Mouse (Mus musculus) MEL (cell line): ENCODE data around the gene Igf2bp1. TPM values are rescaled to one million over a fixed set of nuclear protein-coding genes. Genes with fewer than 3 reads are reported as not detected.

Source experiments
- DNase-seq: peaks from one replicate; pipeline ENCODE4 v3.0.0; 2011; ENCODE audit warnings: low read depth, low spot score
- H3K27ac ChIP-seq: 2 replicates; pipeline ENCODE4 v1.5.1; 2012; ENCODE audit warnings: low read depth, mild to moderate bottlenecking, control low read depth, low read length, moderate library complexity; ENCODE audit not compliant: control insufficient read depth
- H3K27me3 ChIP-seq, 2 experiments: fragments of 150-350 bp in 1 of 2; sonication (generic) in 1 of 2; 2 replicates each; pipeline ENCODE4 v1.6.1; 2012; ENCODE audit warnings: low read length in 2 of 2, mild to moderate bottlenecking in 2 of 2, improper control_type of control experiment in 1 of 2, moderate library complexity in 1 of 2; ENCODE audit not compliant: insufficient read depth in 2 of 2, control insufficient read depth in 1 of 2
- H3K36me3 ChIP-seq, 2 experiments: 2 replicates each; pipeline ENCODE4 v1.6.1; 2012 to 2014; ENCODE audit warnings: low read length in 2 of 2, improper control_type of control experiment in 1 of 2, inconsistent platforms in 1 of 2, mild to moderate bottlenecking in 1 of 2; ENCODE audit not compliant: insufficient read depth in 2 of 2, control insufficient read depth in 1 of 2
- H3K4me1 ChIP-seq, 2 experiments: fragments of 150-350 bp in 1 of 2; sonication (generic) in 1 of 2; 2 replicates each; pipeline ENCODE4 v1.6.1; 2012; ENCODE audit warnings: low read length in 2 of 2, improper control_type of control experiment in 1 of 2, mild to moderate bottlenecking in 1 of 2; ENCODE audit not compliant: insufficient read depth in 2 of 2, control insufficient read depth in 1 of 2
- H3K4me3 ChIP-seq, 2 experiments: fragments of 150-350 bp in 1 of 2; sonication (generic) in 1 of 2; 2 replicates each; pipeline ENCODE4 v1.5.1; 2012; ENCODE audit warnings: low read depth in 2 of 2, low read length in 2 of 2, mild to moderate bottlenecking in 2 of 2, moderate library complexity in 2 of 2, control low read depth in 1 of 2, improper control_type of control experiment in 1 of 2; ENCODE audit not compliant: control insufficient read depth in 1 of 2, insufficient read depth in 1 of 2
- H3K79me2 ChIP-seq: 2 replicates; pipeline ENCODE4 v1.6.1; 2012; ENCODE audit warnings: mild to moderate bottlenecking, low read length, moderate library complexity; ENCODE audit not compliant: control insufficient read depth, poor library complexity, insufficient read depth
- H3K9ac ChIP-seq: 2 replicates; pipeline ENCODE4 v1.6.1; 2012; ENCODE audit warnings: low read depth, mild to moderate bottlenecking, control low read depth, low read length, moderate library complexity; ENCODE audit not compliant: control insufficient read depth, poor library complexity, severe bottlenecking
- H3K9me3 ChIP-seq: fragments of 150-350 bp; sonication (generic); replicated peaks from 2 replicates; pipeline ENCODE4 v1.6.1; 2012; ENCODE audit warnings: mild to moderate bottlenecking, low read length, improper control_type of control experiment, moderate library complexity; ENCODE audit not compliant: insufficient read depth
- E2F4 ChIP-seq: IDR thresholded peaks from 2 replicates; pipeline ENCODE4 v1.6.1; 2011; ENCODE audit warnings: low read depth, low read length, improper control_type of control experiment, borderline replicate concordance
- EP300 ChIP-seq, 2 experiments: IDR thresholded peaks; 2 replicates each; pipeline ENCODE4 v1.6.1; 2011; ENCODE audit warnings: improper control_type of control experiment in 2 of 2, low read length in 2 of 2, low read depth in 1 of 2, mild to moderate bottlenecking in 1 of 2
- ETS1 ChIP-seq: IDR thresholded peaks from 2 replicates; pipeline ENCODE4 v1.6.1; 2012; ENCODE audit warnings: low read depth, mild to moderate bottlenecking, inconsistent platforms, low read length, improper control_type of control experiment, moderate library complexity
- GATA1 ChIP-seq: IDR thresholded peaks from 2 replicates; pipeline ENCODE4 v1.6.1; 2011; ENCODE audit warnings: low read depth, low read length, improper control_type of control experiment
- MXI1 ChIP-seq: IDR thresholded peaks from 2 replicates; pipeline ENCODE4 v1.6.1; 2011; ENCODE audit warnings: mild to moderate bottlenecking, low read depth, low read length, improper control_type of control experiment
- POLR2A ChIP-seq, 2 experiments: IDR thresholded peaks; 2 replicates each; pipeline ENCODE4 v1.6.1; 2011 to 2012; ENCODE audit warnings: low read length in 2 of 2, mild to moderate bottlenecking in 2 of 2, control low read depth in 1 of 2, improper control_type of control experiment in 1 of 2, low read depth in 1 of 2, moderate library complexity in 1 of 2; ENCODE audit not compliant: control insufficient read depth in 1 of 2, insufficient read depth in 1 of 2, poor library complexity in 1 of 2
- POLR2AphosphoS2 ChIP-seq: IDR thresholded peaks from 2 replicates; pipeline ENCODE4 v1.6.1; 2011; ENCODE audit warnings: low read length, improper control_type of control experiment
- POLR2AphosphoS5 ChIP-seq: IDR thresholded peaks from 2 replicates; pipeline ENCODE4 v1.6.1; 2012; ENCODE audit warnings: low read depth, borderline replicate concordance, mild to moderate bottlenecking, inconsistent platforms, low read length, moderate library complexity, mixed read lengths
- RAD21 ChIP-seq: IDR thresholded peaks from 2 replicates; pipeline ENCODE4 v1.6.1; 2011; ENCODE audit warnings: mild to moderate bottlenecking, low read depth, low read length, improper control_type of control experiment
- SMC3 ChIP-seq: IDR thresholded peaks from 2 replicates; pipeline ENCODE4 v1.6.1; 2011; ENCODE audit warnings: low read depth, low read length, improper control_type of control experiment
- TAL1 ChIP-seq: IDR thresholded peaks from 2 replicates; pipeline ENCODE4 v1.6.1; 2012; ENCODE audit warnings: mild to moderate bottlenecking, inconsistent platforms, low read length, moderate library complexity, mixed read lengths
- TBP ChIP-seq: IDR thresholded peaks from 2 replicates; pipeline ENCODE4 v1.8.0; 2011; ENCODE audit warnings: low read depth, low read length, improper control_type of control experiment
- TCF12 ChIP-seq: IDR thresholded peaks from 2 replicates; pipeline ENCODE4 v1.6.1; 2014; ENCODE audit warnings: low read depth, mild to moderate bottlenecking, inconsistent platforms, low read length, improper control_type of control experiment, moderate library complexity
- USF1 ChIP-seq: IDR thresholded peaks from 2 replicates; pipeline ENCODE4 v1.6.1; 2014; ENCODE audit warnings: low read depth, mild to moderate bottlenecking, inconsistent platforms, low read length, improper control_type of control experiment, moderate library complexity
- ZKSCAN1 ChIP-seq: IDR thresholded peaks from 2 replicates; pipeline ENCODE4 v1.6.1; 2012; ENCODE audit warnings: low read depth, mild to moderate bottlenecking, inconsistent platforms, low read length, improper control_type of control experiment, moderate library complexity
- ZMIZ1 ChIP-seq: IDR thresholded peaks from 2 replicates; pipeline ENCODE4 v1.6.1; 2012; ENCODE audit warnings: low read depth, mild to moderate bottlenecking, inconsistent platforms, low read length, improper control_type of control experiment, moderate library complexity
- ZNF384 ChIP-seq: IDR thresholded peaks from 2 replicates; pipeline ENCODE4 v1.6.1; 2012; ENCODE audit warnings: low read depth, mild to moderate bottlenecking, inconsistent platforms, low read length, improper control_type of control experiment
- polyA plus RNA-seq, 2 experiments: library from polyadenylated mRNA; stranded (reverse) in 1 of 2; unstranded in 1 of 2; fragments of >175 nt in 1 of 2; fragments of >200 nt in 1 of 2; gene quantifications; 2 replicates each; pipeline versions ENCODE4 v1.2.1 to v1.2.4; 2012; ENCODE audit warnings: low replicate concordance in 2 of 2, low read depth in 1 of 2; ENCODE audit not compliant: insufficient read length in 2 of 2, insufficient read depth in 1 of 2, missing spikeins in 1 of 2
- total RNA-seq: library from RNA; depleted of rRNA; stranded (reverse); fragments of 300-350 nt; gene quantifications from 2 replicates; pipeline ENCODE4 v1.2.3, GENCODE M21; 2012

Gene Igf2bp1
- total and polyA plus RNA-seq, 3 experiments: 0.15 TPM; not detected in 2

DNA sequence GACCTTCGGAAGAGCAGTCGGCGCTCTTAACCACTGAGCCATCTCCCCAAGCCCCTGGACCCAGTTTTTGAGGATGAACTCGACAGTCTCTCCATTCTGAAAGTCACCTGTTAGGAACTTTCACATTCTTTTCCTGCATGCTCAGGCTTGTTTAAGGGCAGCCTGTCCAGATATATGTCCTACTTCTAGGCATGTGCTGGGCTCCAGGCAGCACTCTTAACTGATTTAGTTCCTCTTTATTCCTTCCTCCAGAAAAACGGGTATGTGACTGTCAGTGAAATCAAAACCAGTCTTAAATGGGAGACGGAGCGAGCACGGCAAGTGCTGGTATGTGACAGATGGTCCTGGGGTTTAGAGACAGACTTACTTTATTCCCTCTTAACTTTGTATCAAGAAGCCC, 40.3 kb upstream of the Igf2bp1 start:
- no peaks in the 10 kb centered on the region for H3K79me2 ChIP-seq
- H3K27me3 ChIP-seq: no peaks in the 10 kb centered on the region
- H3K4me3 ChIP-seq: no peak overlapping the region
- peak; percentile 52 for DNase-seq
- H3K4me1 ChIP-seq: peaks cover 5 to 9% of the 10 kb centered on the region in 2 experiments; a peak in 3 of 4 replicates
- TF ChIP-seq TBP: 0 out of 2 replicates have a peak, but pooled peaks have one; percentile 13
- no peak for TF ChIP-seq ZKSCAN1
- TF ChIP-seq ZNF384: no peak
- TF ChIP-seq ETS1: no peak
- no peak for TF ChIP-seq POLR2A (IDR thresholded peaks at IDR 0.05; ENCODE audit: control insufficient read depth in 1 of 2, insufficient read depth in 1 of 2, low read depth in 1 of 2, low read length in 2 of 2, poor library complexity in 1 of 2)
- H3K36me3 ChIP-seq: peaks cover 18 to 30% of the 10 kb centered on the region in 2 experiments
- no peak overlapping the region for H3K27ac ChIP-seq
- H3K9me3 ChIP-seq: no peaks in the 10 kb centered on the region
- H3K9ac ChIP-seq: no peak overlapping the region

DNA sequence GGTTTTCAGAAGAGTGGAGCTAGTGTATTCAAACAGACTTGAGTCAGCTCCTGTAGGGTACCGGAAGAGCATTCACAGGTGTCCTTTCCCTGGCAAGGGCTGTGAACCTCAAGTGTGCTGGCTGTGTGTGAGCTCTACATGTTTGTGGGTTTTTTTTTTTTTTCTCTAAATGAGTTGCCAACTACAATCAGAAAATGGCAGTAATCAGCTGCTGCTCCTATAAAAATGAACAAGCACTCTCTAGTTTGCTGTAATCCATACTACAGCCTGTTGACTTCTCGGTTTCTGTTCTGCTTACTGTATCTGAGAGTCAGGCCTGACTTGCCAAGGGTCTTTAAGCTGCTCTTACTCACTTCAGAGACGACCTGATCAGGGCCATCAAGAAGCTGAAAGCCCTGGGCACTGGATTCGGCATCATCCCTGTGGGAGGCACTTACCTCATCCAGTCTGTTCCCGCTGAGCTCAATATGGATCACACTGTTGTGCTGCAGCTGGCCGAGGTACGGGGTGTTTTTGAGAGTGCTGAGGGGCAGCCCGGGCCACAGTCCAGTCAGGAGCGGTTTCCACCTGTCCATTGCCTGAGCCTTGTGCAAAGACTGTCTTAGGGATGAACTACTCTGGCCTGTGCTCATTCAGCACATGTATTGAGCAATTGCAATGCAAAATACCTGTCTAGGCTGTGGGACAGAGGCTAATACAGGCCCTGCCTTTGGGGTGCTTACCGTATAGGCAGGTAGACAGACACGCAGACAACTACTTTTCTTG, 39.2 kb upstream of the Igf2bp1 start:
- H3K27me3 ChIP-seq: no peaks in the 10 kb centered on the region
- no peak overlapping the region for H3K27ac ChIP-seq
- no peak overlapping the region for H3K4me3 ChIP-seq
- no peak overlapping the region for H3K9ac ChIP-seq
- H3K36me3 ChIP-seq: peaks cover 18 to 19% of the 10 kb centered on the region in 2 experiments
- H3K79me2 ChIP-seq: no peaks in the 10 kb centered on the region
- TF ChIP-seq RAD21 (no peak), POLR2AphosphoS2 (peak; percentile 22), MXI1 (no peak), TBP (no peak), SMC3 (no peak), POLR2AphosphoS5 (0 out of 2 replicates have a peak, but pooled peaks have one; percentile 38), ZMIZ1 (0 out of 2 replicates have a peak, but pooled peaks have one; percentile 7)
- H3K9me3 ChIP-seq: no peaks in the 10 kb centered on the region
- no peak for DNase-seq
- H3K4me1 ChIP-seq: peaks cover 5 to 9% of the 10 kb centered on the region in 2 experiments; a peak in 3 of 4 replicates

DNA sequence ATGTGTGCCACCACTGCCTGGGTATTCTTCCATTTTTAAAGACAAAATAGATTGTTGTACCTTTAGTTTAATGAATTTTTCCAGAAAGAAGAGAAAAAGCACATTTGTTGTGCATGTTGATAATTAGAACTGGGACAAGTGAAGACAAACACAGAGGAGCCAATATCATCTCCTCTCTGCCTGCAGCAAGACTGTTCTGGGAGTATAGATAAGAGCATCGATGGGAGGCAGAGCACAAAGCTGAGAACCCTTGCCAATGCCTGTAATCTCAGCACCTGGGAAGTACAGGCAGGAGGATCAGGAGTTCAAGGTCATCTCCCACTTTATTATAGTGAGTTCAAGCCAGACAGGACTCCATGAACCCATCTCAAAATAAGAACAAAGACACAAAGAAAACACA, 32.8 kb upstream of the Igf2bp1 start:
- no peak overlapping the region for H3K9ac ChIP-seq
- H3K4me3 ChIP-seq: no peak overlapping the region
- no peak for DNase-seq
- peaks cover 16% of the 10 kb centered on the region for H3K79me2 ChIP-seq
- TF ChIP-seq E2F4 (no peak), TCF12 (peak; percentile 65; the same call in 1 of the 2 replicates), EP300 (IDR thresholded peaks at IDR 0.05; ENCODE audit: low read depth in 1 of 2, low read length in 2 of 2) (peak; percentile 18 to 51; a peak in 3 of 4 replicates), USF1 (no peak), TAL1 (peak; percentile 44; the same call in 1 of the 2 replicates), GATA1 (peak; percentile 54)
- H3K4me1 ChIP-seq: peaks cover 9 to 29% of the 10 kb centered on the region in 2 experiments
- no peaks in the 10 kb centered on the region for H3K27me3 ChIP-seq
- peaks cover 6 to 26% of the 10 kb centered on the region in 2 experiments for H3K36me3 ChIP-seq
- no peaks in the 10 kb centered on the region for H3K9me3 ChIP-seq
- H3K27ac ChIP-seq: no peak overlapping the region
